Mouse (Mus musculus): ENCODE data around the gene Tbc1d2b. TPM values are rescaled to one million over a fixed set of nuclear protein-coding genes. Genes with fewer than 3 reads are reported as not detected.

The Tbc1d2b gene
- polyA plus RNA-seq, 1 experiment from 2014 or later = 6.1 TPM

- ATAC-seq (replicated peaks) = no peak
- H3K36me3 ChIP-seq = peaks cover 47% of the 10 kb centered on the region
- 78% methylated on average over 8 of the region's 8 CpGs for WGBS
- H3K9ac ChIP-seq (replicated peaks) = no peak overlapping the region
- H3K4me2 ChIP-seq (replicated peaks) = no peak overlapping the region
- no peak overlapping the region for H3K4me3 ChIP-seq
- H3K9me3 ChIP-seq = no peaks in the 10 kb centered on the region
- no peaks in the 10 kb centered on the region for H3K4me1 ChIP-seq
- no peaks in the 10 kb centered on the region for H3K27me3 ChIP-seq
- no peak overlapping the region for H3K27ac ChIP-seq (replicated peaks)
These were observed 97.9 kb downstream of the Tbc1d2b start for GRCm38 (mm10) chr9:90172528-90173321.

- 97% methylated on average over 19 of the region's 19 CpGs for WGBS
- H3K9ac ChIP-seq (replicated peaks) = no peak overlapping the region
- H3K36me3 ChIP-seq = peaks cover 35% of the 10 kb centered on the region
- no peak overlapping the region for H3K4me3 ChIP-seq
- no peaks in the 10 kb centered on the region for H3K4me1 ChIP-seq
- no peaks in the 10 kb centered on the region for H3K27me3 ChIP-seq
- H3K27ac ChIP-seq (replicated peaks) = no peak overlapping the region
- ATAC-seq (replicated peaks) = no peak
- H3K4me2 ChIP-seq (replicated peaks) = no peak overlapping the region
- H3K9me3 ChIP-seq = no peaks in the 10 kb centered on the region
These were observed 99.2 kb downstream of the Tbc1d2b start for GRCm38 (mm10) chr9:90171421-90171820.

GRCm38 (mm10) chr9:90169965-90170364 is 100.6 kb downstream of the Tbc1d2b start:
- ATAC-seq (replicated peaks) = peak; percentile 66
- Histone ChIP-seq H3K27me3 (no peaks in the 10 kb centered on the region), H3K27ac (replicated peaks) (no peak overlapping the region), H3K9me3 (no peaks in the 10 kb centered on the region), H3K36me3 (peaks cover 24% of the 10 kb centered on the region), H3K4me1 (peaks cover 9% of the 10 kb centered on the region), H3K9ac (replicated peaks) (no peak overlapping the region), H3K4me3 (no peak overlapping the region), H3K4me2 (replicated peaks) (no peak overlapping the region)
- WGBS = 48% methylated on average over 4 of the region's 4 CpGs

- ATAC-seq (replicated peaks) = no peak
- peaks cover 3% of the 10 kb centered on the region for H3K36me3 ChIP-seq
- no peak overlapping the region for H3K27ac ChIP-seq (replicated peaks)
- H3K27me3 ChIP-seq = no peaks in the 10 kb centered on the region
- peaks cover 23% of the 10 kb centered on the region for H3K4me1 ChIP-seq
- no peak overlapping the region for H3K4me3 ChIP-seq
- WGBS = 68% methylated on average over 5 of the region's 5 CpGs
- H3K4me2 ChIP-seq (replicated peaks) = no peak overlapping the region
- no peaks in the 10 kb centered on the region for H3K9me3 ChIP-seq
- H3K9ac ChIP-seq (replicated peaks) = no peak overlapping the region
These were observed 104.0 kb downstream of the Tbc1d2b start for GRCm38 (mm10) chr9:90166615-90167014.

GRCm38 (mm10) chr9:90165590-90165989 is 105.0 kb downstream of the Tbc1d2b start:
- Histone ChIP-seq H3K4me3 (no peak overlapping the region), H3K4me2 (replicated peaks) (no peak overlapping the region), H3K9ac (replicated peaks) (no peak overlapping the region), H3K4me1 (peaks cover 23% of the 10 kb centered on the region), H3K27me3 (no peaks in the 10 kb centered on the region), H3K9me3 (no peaks in the 10 kb centered on the region), H3K36me3 (no peaks in the 10 kb centered on the region), H3K27ac (replicated peaks) (no peak overlapping the region)
- WGBS = 89% methylated on average over 4 of the region's 4 CpGs
- ATAC-seq (replicated peaks) = no peak

GRCm38 (mm10) chr9:90164670-90165453 is 105.7 kb downstream of the Tbc1d2b start:
- no peak for ATAC-seq (replicated peaks)
- Histone ChIP-seq H3K9ac (replicated peaks) (0 out of 2 replicates have a peak overlapping the region, but pooled peaks have one; percentile 94), H3K36me3 (no peaks in the 10 kb centered on the region), H3K27ac (replicated peaks) (no peak overlapping the region), H3K4me1 (peaks cover 23% of the 10 kb centered on the region), H3K27me3 (no peaks in the 10 kb centered on the region), H3K9me3 (no peaks in the 10 kb centered on the region), H3K4me2 (replicated peaks) (peak overlapping the region; percentile 97), H3K4me3 (peak overlapping the region; percentile 98)
- 49% methylated on average over 4 of the region's 4 CpGs for WGBS

GRCm38 (mm10) chr9:90163749-90164095 is 106.9 kb downstream of the Tbc1d2b start:
- H3K4me3 ChIP-seq = peak overlapping the region; percentile 98
- H3K27me3 ChIP-seq = no peaks in the 10 kb centered on the region
- H3K9ac ChIP-seq (replicated peaks) = peak overlapping the region; percentile 94
- H3K4me2 ChIP-seq (replicated peaks) = peak overlapping the region; percentile 97
- no peaks in the 10 kb centered on the region for H3K36me3 ChIP-seq
- peaks cover 23% of the 10 kb centered on the region for H3K4me1 ChIP-seq
- H3K27ac ChIP-seq (replicated peaks) = peak overlapping the region; percentile 75
- WGBS = under 1% methylated on average over 18 of the region's 18 CpGs
- H3K9me3 ChIP-seq = no peaks in the 10 kb centered on the region
- ATAC-seq (replicated peaks) = peak; percentile 47

- Histone ChIP-seq H3K9me3 (no peaks in the 10 kb centered on the region), H3K4me3 (peak within 1 kb of the TSS; percentile 98), H3K9ac (replicated peaks) (peak within 1 kb of the TSS; percentile 94), H3K27me3 (no peaks in the 10 kb centered on the region), H3K4me2 (replicated peaks) (peak within 1 kb of the TSS; percentile 97), H3K36me3 (no peaks in the 10 kb centered on the region), H3K27ac (replicated peaks) (peak within 1 kb of the TSS; percentile 75), H3K4me1 (peaks cover 23% of the 10 kb centered on the region)
- ATAC-seq (replicated peaks) = peak; percentile 74
- under 1% methylated on average over 54 of the region's 60 CpGs for WGBS
These were observed 107.5 kb downstream of the Tbc1d2b start, which contains the start of gene Adamts7 for GRCm38 (mm10) chr9:90162926-90163748. Adamts7 (plus strand) TSS chr9:90163069.

- 13% methylated on average over 25 of the region's 29 CpGs for WGBS
- Histone ChIP-seq H3K9me3 (no peaks in the 10 kb centered on the region), H3K9ac (replicated peaks) (peak overlapping the region; percentile 94), H3K4me1 (peaks cover 23% of the 10 kb centered on the region), H3K27ac (replicated peaks) (peak overlapping the region; percentile 75), H3K27me3 (no peaks in the 10 kb centered on the region), H3K4me3 (peak overlapping the region; percentile 98), H3K36me3 (no peaks in the 10 kb centered on the region), H3K4me2 (replicated peaks) (peak overlapping the region; percentile 97)
- peak; percentile 78 for ATAC-seq (replicated peaks)
These were observed 108.2 kb downstream of the Tbc1d2b start for GRCm38 (mm10) chr9:90162243-90162925.

Data from forebrain, embryonic 15.5 days (tissue).